Mouse (Mus musculus): Measurements from ENCODE around the gene Pik3r1. TPM values are rescaled to one million over a fixed set of nuclear protein-coding genes. Genes with fewer than 3 reads are reported as not detected.

Gene Pik3r1
- polyA plus RNA-seq, 1 experiment from 2014 or later, result 18.5 TPM

GRCm38 (mm10) chr13:101662900-101663299 lies 105.1 kb downstream of the Pik3r1 start:
- DNase-seq, result no peak
- H3K4me3 ChIP-seq (ENCODE audit: low read depth, low read length), result no peak overlapping the region
- no peak overlapping the region for H3K4me2 ChIP-seq (ENCODE audit: low read depth, low read length)
- 70% methylated on average over 1 of the region's 1 CpGs for WGBS (ENCODE audit: insufficient replicate concordance)
- no peak for TF ChIP-seq CTCF (IDR thresholded peaks at IDR 0.05; ENCODE audit: low read depth)
- no peak for TF ChIP-seq EP300 (IDR thresholded peaks at IDR 0.05; ENCODE audit: low read depth)
- no peaks in the 10 kb centered on the region for H3K9me3 ChIP-seq (ENCODE audit: low read length)
- no peaks in the 10 kb centered on the region for H3K27me3 ChIP-seq (ENCODE audit: insufficient read depth, low read length)
- no peaks in the 10 kb centered on the region for H3K36me3 ChIP-seq (replicated peaks; ENCODE audit: insufficient read depth, low read length)
- no peak for ATAC-seq
- peaks cover 16% of the 10 kb centered on the region for H3K4me1 ChIP-seq (ENCODE audit: insufficient read depth)
- no peak overlapping the region for H3K27ac ChIP-seq (ENCODE audit: low read depth)
- H3K9ac ChIP-seq (replicated peaks), result no peak overlapping the region

- H3K4me2 ChIP-seq (ENCODE audit: low read depth, low read length), result no peak overlapping the region
- WGBS (ENCODE audit: insufficient replicate concordance), result 47% methylated on average over 6 of the region's 6 CpGs
Observed at GRCm38 (mm10) chr13:101661567-101661966, 106.5 kb downstream of the Pik3r1 start.

GRCm38 (mm10) chr13:101660187-101660586 lies 107.8 kb downstream of the Pik3r1 start:
- TF ChIP-seq EP300 (IDR thresholded peaks at IDR 0.05; ENCODE audit: low read depth) (no peak), CTCF (IDR thresholded peaks at IDR 0.05; ENCODE audit: low read depth) (no peak)
- no peak overlapping the region for H3K4me2 ChIP-seq (ENCODE audit: low read depth, low read length)
- H3K4me3 ChIP-seq (ENCODE audit: low read depth, low read length), result no peak overlapping the region
- no peak overlapping the region for H3K27ac ChIP-seq (ENCODE audit: low read depth)
- 93% methylated on average over 2 of the region's 2 CpGs for WGBS (ENCODE audit: insufficient replicate concordance)
- no peaks in the 10 kb centered on the region for H3K9me3 ChIP-seq (ENCODE audit: low read length)
- DNase-seq, result no peak
- no peaks in the 10 kb centered on the region for H3K36me3 ChIP-seq (replicated peaks; ENCODE audit: insufficient read depth, low read length)
- H3K9ac ChIP-seq (replicated peaks), result no peak overlapping the region
- H3K27me3 ChIP-seq (ENCODE audit: insufficient read depth, low read length), result no peaks in the 10 kb centered on the region
- peaks cover 16% of the 10 kb centered on the region for H3K4me1 ChIP-seq (ENCODE audit: insufficient read depth)
- ATAC-seq, result no peak

More at GRCm38 (mm10) chr13:101661567-101661966, 106.5 kb downstream of the Pik3r1 start:
- Histone ChIP-seq H3K9me3 (ENCODE audit: low read length) (no peaks in the 10 kb centered on the region), H3K4me1 (ENCODE audit: insufficient read depth) (peaks cover 16% of the 10 kb centered on the region), H3K36me3 (replicated peaks; ENCODE audit: insufficient read depth, low read length) (no peaks in the 10 kb centered on the region), H3K4me3 (ENCODE audit: low read depth, low read length) (no peak overlapping the region), H3K27ac (ENCODE audit: low read depth) (no peak overlapping the region), H3K27me3 (ENCODE audit: insufficient read depth, low read length) (no peaks in the 10 kb centered on the region), H3K9ac (replicated peaks) (no peak overlapping the region)
- DNase-seq (no peak), ATAC-seq (peak; percentile 40; the same call in 1 of the 2 replicates)
- TF ChIP-seq EP300 (IDR thresholded peaks at IDR 0.05; ENCODE audit: low read depth), result peak; percentile 92
- no peak for TF ChIP-seq CTCF (IDR thresholded peaks at IDR 0.05; ENCODE audit: low read depth)

- no peak overlapping the region for H3K4me3 ChIP-seq (ENCODE audit: low read depth, low read length)
- WGBS (ENCODE audit: insufficient replicate concordance), result 85% methylated on average over 2 of the region's 2 CpGs
- no peaks in the 10 kb centered on the region for H3K9me3 ChIP-seq (ENCODE audit: low read length)
- peaks cover 8% of the 10 kb centered on the region; the same call in 1 of the 2 replicates for H3K4me1 ChIP-seq (ENCODE audit: insufficient read depth)
- TF ChIP-seq CTCF (IDR thresholded peaks at IDR 0.05; ENCODE audit: low read depth) (no peak), EP300 (IDR thresholded peaks at IDR 0.05; ENCODE audit: low read depth) (no peak)
- no peak overlapping the region for H3K4me2 ChIP-seq (ENCODE audit: low read depth, low read length)
- no peak for DNase-seq
- H3K9ac ChIP-seq (replicated peaks), result no peak overlapping the region
- ATAC-seq, result no peak
- no peak overlapping the region for H3K27ac ChIP-seq (ENCODE audit: low read depth)
- H3K36me3 ChIP-seq (replicated peaks; ENCODE audit: insufficient read depth, low read length), result no peaks in the 10 kb centered on the region
- no peaks in the 10 kb centered on the region for H3K27me3 ChIP-seq (ENCODE audit: insufficient read depth, low read length)
Observed at GRCm38 (mm10) chr13:101652131-101652530, 115.9 kb downstream of the Pik3r1 start.

GRCm38 (mm10) chr13:101641632-101642031 lies 126.4 kb downstream of the Pik3r1 start:
- 55% methylated on average over 2 of the region's 2 CpGs for WGBS (ENCODE audit: insufficient replicate concordance)
- ATAC-seq, result no peak
- TF ChIP-seq EP300 (IDR thresholded peaks at IDR 0.05; ENCODE audit: low read depth), result no peak
- TF ChIP-seq CTCF (IDR thresholded peaks at IDR 0.05; ENCODE audit: low read depth), result no peak
- Histone ChIP-seq H3K4me3 (ENCODE audit: low read depth, low read length) (no peak overlapping the region), H3K9me3 (ENCODE audit: low read length) (no peaks in the 10 kb centered on the region), H3K27ac (ENCODE audit: low read depth) (no peak overlapping the region), H3K4me1 (ENCODE audit: insufficient read depth) (0 out of 2 replicates have a peak, but pooled peaks cover 3% of the 10 kb centered on the region), H3K4me2 (ENCODE audit: low read depth, low read length) (no peak overlapping the region), H3K36me3 (replicated peaks; ENCODE audit: insufficient read depth, low read length) (no peaks in the 10 kb centered on the region), H3K27me3 (ENCODE audit: insufficient read depth, low read length) (no peaks in the 10 kb centered on the region), H3K9ac (replicated peaks) (no peak overlapping the region)
- DNase-seq, result no peak

- peak; percentile 77 for TF ChIP-seq EP300 (IDR thresholded peaks at IDR 0.05; ENCODE audit: low read depth)
- TF ChIP-seq CTCF (IDR thresholded peaks at IDR 0.05; ENCODE audit: low read depth), result no peak
- Histone ChIP-seq H3K4me2 (ENCODE audit: low read depth, low read length) (no peak overlapping the region), H3K27me3 (ENCODE audit: insufficient read depth, low read length) (no peaks in the 10 kb centered on the region), H3K9me3 (ENCODE audit: low read length) (no peaks in the 10 kb centered on the region), H3K9ac (replicated peaks) (no peak overlapping the region), H3K4me3 (ENCODE audit: low read depth, low read length) (no peak overlapping the region), H3K27ac (ENCODE audit: low read depth) (peak overlapping the region; percentile 74), H3K4me1 (ENCODE audit: insufficient read depth) (peaks cover 13% of the 10 kb centered on the region), H3K36me3 (replicated peaks; ENCODE audit: insufficient read depth, low read length) (no peaks in the 10 kb centered on the region)
- 49% methylated on average over 1 of the region's 1 CpGs for WGBS (ENCODE audit: insufficient replicate concordance)
- ATAC-seq (peak; percentile 97), DNase-seq (peak; percentile 44)
Observed at GRCm38 (mm10) chr13:101635837-101636236, 132.2 kb downstream of the Pik3r1 start.

GRCm38 (mm10) chr13:101634420-101634819 lies 133.6 kb downstream of the Pik3r1 start:
- no peaks in the 10 kb centered on the region for H3K36me3 ChIP-seq (replicated peaks; ENCODE audit: insufficient read depth, low read length)

More at GRCm38 (mm10) chr13:101634420-101634819, 133.6 kb downstream of the Pik3r1 start:
- ATAC-seq (no peak), DNase-seq (no peak)
- no peaks in the 10 kb centered on the region for H3K9me3 ChIP-seq (ENCODE audit: low read length)
- H3K27me3 ChIP-seq (ENCODE audit: insufficient read depth, low read length), result no peaks in the 10 kb centered on the region
- peaks cover 11% of the 10 kb centered on the region for H3K4me1 ChIP-seq (ENCODE audit: insufficient read depth)
- no peak overlapping the region for H3K27ac ChIP-seq (ENCODE audit: low read depth)
- H3K4me2 ChIP-seq (ENCODE audit: low read depth, low read length), result no peak overlapping the region
- no peak overlapping the region for H3K4me3 ChIP-seq (ENCODE audit: low read depth, low read length)
- H3K9ac ChIP-seq (replicated peaks), result no peak overlapping the region
- TF ChIP-seq EP300 (IDR thresholded peaks at IDR 0.05; ENCODE audit: low read depth), result no peak
- no peak for TF ChIP-seq CTCF (IDR thresholded peaks at IDR 0.05; ENCODE audit: low read depth)

Measured in liver, postnatal 0 days (tissue).